Mouse (Mus musculus) megakaryocyte, adult 5-6 weeks (primary cell): ENCODE measurements around the gene Nrtn. TPM values are rescaled to one million over a fixed set of nuclear protein-coding genes. Genes with fewer than 3 reads are reported as not detected.

Source experiments
- ATAC-seq: 2 replicates; pipeline ENCODE4 v1.8.0; 2016; ENCODE audit warnings: mild to moderate bottlenecking, inconsistent platforms; ENCODE audit not compliant: poor library complexity, severe bottlenecking
- total RNA-seq, 2 experiments: library from RNA; stranded (forward) in 1 of 2; stranded (reverse) in 1 of 2; fragments of 153-499, 151-499 nt in 1 of 2; fragments of 221-1000, 200-1000 nt in 1 of 2; gene quantifications; 2 replicates each; pipeline versions ENCODE4 v1.2.3 to v1.2.4; 2015 to 2017

Nrtn gene
- total RNA-seq, 2 experiments from 2014 or later = not detected

GRCm38 (mm10) chr17:56723419-56724161 lies 33.7 kb downstream of the Nrtn start:
- no peak for ATAC-seq

DNA sequence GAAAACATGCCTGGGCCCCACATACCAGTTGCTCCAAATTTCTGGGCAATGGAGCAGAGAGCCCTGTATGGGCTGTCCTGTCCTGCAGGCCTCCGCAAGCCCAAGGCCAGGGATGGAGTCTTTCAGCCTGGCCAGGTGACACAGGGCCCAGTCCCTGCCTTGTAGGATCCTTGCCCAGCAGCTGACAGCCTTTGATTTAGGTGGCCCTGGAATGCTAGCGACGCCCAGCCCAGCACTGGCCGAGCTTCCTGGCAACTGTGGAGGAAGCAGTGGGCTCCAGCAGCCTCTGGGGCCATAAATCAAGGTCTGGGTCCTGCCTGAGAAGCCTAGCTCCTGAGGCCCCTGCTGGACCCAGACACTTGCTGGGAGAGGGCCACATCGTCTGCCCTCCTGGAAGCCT lies 34.9 kb downstream of the Nrtn start:
- ATAC-seq = no peak

- ATAC-seq = peak; percentile 61
These were observed 39.8 kb downstream of the Nrtn start, which contains the start of the genes Ndufa11 and Vmac for GRCm38 (mm10) chr17:56717363-56718058. Gene Ndufa11, plus strand, starts transcription at chr17:56717767. Gene Vmac, minus strand, starts transcription at chr17:56718022.

DNA sequence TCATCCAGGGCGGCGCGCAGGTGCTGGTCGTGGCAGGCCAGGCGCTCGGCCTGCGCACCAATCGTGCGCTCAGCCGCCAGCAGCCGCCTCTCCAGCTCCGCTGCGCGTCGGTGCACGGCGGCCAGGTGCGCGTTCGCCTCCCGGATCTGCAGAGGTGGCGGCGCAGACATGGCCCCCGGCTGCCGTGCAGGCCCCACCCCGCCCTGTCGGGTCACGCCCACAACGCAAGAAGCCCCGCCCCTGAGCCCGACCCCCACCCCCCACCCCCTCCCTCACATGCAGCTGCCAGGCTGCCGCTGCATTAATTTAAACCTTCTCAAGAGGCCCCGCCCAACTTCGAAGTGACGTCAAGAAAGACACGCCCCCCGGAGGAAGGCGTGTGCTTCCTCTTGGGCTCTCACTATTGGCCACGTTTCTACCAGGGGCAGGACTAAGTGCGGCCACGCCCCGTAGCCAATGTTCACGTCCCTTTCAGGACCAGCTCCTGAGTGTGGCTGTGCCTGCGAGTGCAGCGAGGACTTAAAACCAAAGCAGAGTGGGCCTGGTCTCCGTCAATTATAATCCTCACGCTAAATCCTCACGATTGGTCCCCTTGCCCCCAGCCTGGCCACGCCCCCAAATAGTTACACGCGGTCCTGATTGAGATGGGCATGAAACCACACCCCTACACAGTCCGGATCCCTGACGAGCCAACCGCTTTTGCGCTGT lies 40.5 kb downstream of the Nrtn start:
- ATAC-seq = peak; percentile 85

- ATAC-seq = no peak
These were observed 41.2 kb downstream of the Nrtn start for GRCm38 (mm10) chr17:56715914-56716654.

- no peak for ATAC-seq
These were observed 42.0 kb downstream of the Nrtn start for GRCm38 (mm10) chr17:56715360-56715759.

DNA sequence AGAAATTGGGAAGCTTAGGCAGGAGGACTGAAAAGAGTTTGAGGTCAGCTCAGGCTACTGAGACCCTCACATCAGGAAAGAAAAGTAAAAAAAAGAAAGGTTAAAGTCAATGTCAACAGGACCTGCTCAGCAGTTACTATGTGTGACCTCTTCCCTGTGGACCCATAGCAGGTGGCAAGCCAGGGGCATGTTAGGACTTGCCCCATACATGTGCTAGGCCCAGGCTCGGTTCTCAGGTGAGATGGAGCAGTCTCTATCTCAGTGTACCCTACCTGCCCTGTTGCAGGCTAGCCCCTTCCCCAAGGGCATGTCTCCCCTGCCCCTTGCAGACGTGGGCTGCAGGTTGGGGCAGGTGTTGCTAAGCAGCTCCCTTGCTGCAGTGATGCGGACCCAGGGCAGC lies 47.6 kb downstream of the Nrtn start:
- ATAC-seq = no peak

GRCm38 (mm10) chr17:56708692-56709091 lies 48.6 kb downstream of the Nrtn start:
- no peak for ATAC-seq

GRCm38 (mm10) chr17:56706515-56706914 lies 50.8 kb downstream of the Nrtn start:
- ATAC-seq = no peak

GRCm38 (mm10) chr17:56703038-56703437 lies 54.3 kb downstream of the Nrtn start:
- ATAC-seq = no peak

Other genes starting within 250 kb of the Nrtn start
- not detected in 2 replicates for gene Znrf4, start 245.1 kb downstream of the Nrtn start, total RNA-seq (2015)
- gene Znrf4, start 245.1 kb downstream of the Nrtn start, total RNA-seq (2017) = not detected in 2 replicates
- gene Gm20219, start 203.1 kb downstream of the Nrtn start, total RNA-seq (2015) = 0.71 and 1.2 TPM in 2 replicates
- 0.44 and 0.49 TPM in 2 replicates for gene Gm20219, start 203.1 kb downstream of the Nrtn start, total RNA-seq (2017)
- gene Safb2, start 172.9 kb downstream of the Nrtn start, total RNA-seq (2015) = 54.5 and 68.8 TPM in 2 replicates
- 78.1 and 92.6 TPM in 2 replicates for gene Safb2, start 172.9 kb downstream of the Nrtn start, total RNA-seq (2017)
- gene Safb, start 172.7 kb downstream of the Nrtn start, total RNA-seq (2015) = 53.5 and 59.6 TPM in 2 replicates
- 65.8 and 76.1 TPM in 2 replicates for gene Safb, start 172.7 kb downstream of the Nrtn start, total RNA-seq (2017)
- 43.6 and 52.6 TPM in 2 replicates for gene 2410015M20Rik, start 147.8 kb downstream of the Nrtn start, total RNA-seq (2015)
- gene 2410015M20Rik, start 147.8 kb downstream of the Nrtn start, total RNA-seq (2017) = 48.3 and 64.2 TPM in 2 replicates
- 757 and 782 TPM in 2 replicates for gene Rpl36, start 144.1 kb downstream of the Nrtn start, total RNA-seq (2015)
- gene Rpl36, start 144.1 kb downstream of the Nrtn start, total RNA-seq (2017) = 1,133 and 1,354 TPM in 2 replicates
- 9.1 TPM in 2 replicates for gene Lonp1, start 130.6 kb downstream of the Nrtn start, total RNA-seq (2015)
- 19.5 and 23.4 TPM in 2 replicates for gene Lonp1, start 130.6 kb downstream of the Nrtn start, total RNA-seq (2017)
- gene Catsperd, start 129.4 kb downstream of the Nrtn start, total RNA-seq (2015) = 0.18 TPM in 1 of 2 replicates, not detected in the other
- gene Catsperd, start 129.4 kb downstream of the Nrtn start, total RNA-seq (2017) = not detected in 2 replicates
- gene Ranbp3, start 84.2 kb downstream of the Nrtn start, total RNA-seq (2015) = 20.2 and 25.0 TPM in 2 replicates
- gene Ranbp3, start 84.2 kb downstream of the Nrtn start, total RNA-seq (2017) = 52.9 and 60.9 TPM in 2 replicates
- gene Ndufa11, start 39.8 kb downstream of the Nrtn start, total RNA-seq (2015) = 108 and 113 TPM in 2 replicates
- gene Ndufa11, start 39.8 kb downstream of the Nrtn start, total RNA-seq (2017) = 77.8 and 92.8 TPM in 2 replicates
- gene Vmac, start 39.5 kb downstream of the Nrtn start, total RNA-seq (2015) = 3.6 and 4.1 TPM in 2 replicates
- gene Vmac, start 39.5 kb downstream of the Nrtn start, total RNA-seq (2017) = 2.7 and 2.8 TPM in 2 replicates
- gene Dus3l, start 7.2 kb upstream of the Nrtn start, total RNA-seq (2015) = 8.4 and 8.7 TPM in 2 replicates
- 10.5 and 14.6 TPM in 2 replicates for gene Dus3l, start 7.2 kb upstream of the Nrtn start, total RNA-seq (2017)
- gene Prr22, start 12.7 kb upstream of the Nrtn start, total RNA-seq (2015) = 0.32 and 0.85 TPM in 2 replicates
- gene Prr22, start 12.7 kb upstream of the Nrtn start, total RNA-seq (2017) = not detected in 2 replicates
- gene Rfx2, start 73.5 kb upstream of the Nrtn start, total RNA-seq (2015) = 5.0 and 5.2 TPM in 2 replicates
- gene Rfx2, start 73.5 kb upstream of the Nrtn start, total RNA-seq (2017) = 1.7 and 2.8 TPM in 2 replicates
- gene Acsbg2, start 116.9 kb upstream of the Nrtn start, total RNA-seq (2015) = not detected in 2 replicates
- not detected in 2 replicates for gene Acsbg2, start 116.9 kb upstream of the Nrtn start, total RNA-seq (2017)
- 0.32 and 0.40 TPM in 2 replicates for gene 1700061G19Rik, start 117.9 kb upstream of the Nrtn start, total RNA-seq (2015)
- 0.07 and 0.53 TPM in 2 replicates for gene 1700061G19Rik, start 117.9 kb upstream of the Nrtn start, total RNA-seq (2017)
- gene Mllt1, start 177.9 kb upstream of the Nrtn start, total RNA-seq (2015) = 10.6 and 11.0 TPM in 2 replicates
- gene Mllt1, start 177.9 kb upstream of the Nrtn start, total RNA-seq (2017) = 11.2 and 15.1 TPM in 2 replicates
- not detected in 2 replicates for gene Acer1, start 224.6 kb upstream of the Nrtn start, total RNA-seq (2015)
- 0.04 TPM in 1 of 2 replicates, not detected in the other for gene Acer1, start 224.6 kb upstream of the Nrtn start, total RNA-seq (2017)
- 19.1 and 20.0 TPM in 2 replicates for gene Clpp, start 232.8 kb upstream of the Nrtn start, total RNA-seq (2015)
- gene Clpp, start 232.8 kb upstream of the Nrtn start, total RNA-seq (2017) = 25.1 and 27.3 TPM in 2 replicates
- 13.0 and 14.0 TPM in 2 replicates for gene Alkbh7, start 239.8 kb upstream of the Nrtn start, total RNA-seq (2015)
- 7.6 and 12.8 TPM in 2 replicates for gene Alkbh7, start 239.8 kb upstream of the Nrtn start, total RNA-seq (2017)
- gene Pspn, start 242.5 kb upstream of the Nrtn start, total RNA-seq (2015) = not detected in 2 replicates
- gene Pspn, start 242.5 kb upstream of the Nrtn start, total RNA-seq (2017) = not detected in 2 replicates